Mouse (Mus musculus) heart, adult 2 months (tissue): Measurements from ENCODE around the gene Supt5.

Experiments
- CTCF ChIP-seq: fragments of 200-600 bp; IDR thresholded peaks from 2 replicates; pipeline ENCODE4 v1.8.1; 2022; ENCODE audit warnings: antibody characterized with exemption, mild to moderate bottlenecking, moderate library complexity
- POLR2A ChIP-seq: fragments of 200-500 bp; IDR thresholded peaks from 2 replicates; pipeline ENCODE4 v1.6.1; 2011; ENCODE audit warnings: mild to moderate bottlenecking, low read depth, low read length, control low read depth; ENCODE audit not compliant: insufficient read depth

DNA sequence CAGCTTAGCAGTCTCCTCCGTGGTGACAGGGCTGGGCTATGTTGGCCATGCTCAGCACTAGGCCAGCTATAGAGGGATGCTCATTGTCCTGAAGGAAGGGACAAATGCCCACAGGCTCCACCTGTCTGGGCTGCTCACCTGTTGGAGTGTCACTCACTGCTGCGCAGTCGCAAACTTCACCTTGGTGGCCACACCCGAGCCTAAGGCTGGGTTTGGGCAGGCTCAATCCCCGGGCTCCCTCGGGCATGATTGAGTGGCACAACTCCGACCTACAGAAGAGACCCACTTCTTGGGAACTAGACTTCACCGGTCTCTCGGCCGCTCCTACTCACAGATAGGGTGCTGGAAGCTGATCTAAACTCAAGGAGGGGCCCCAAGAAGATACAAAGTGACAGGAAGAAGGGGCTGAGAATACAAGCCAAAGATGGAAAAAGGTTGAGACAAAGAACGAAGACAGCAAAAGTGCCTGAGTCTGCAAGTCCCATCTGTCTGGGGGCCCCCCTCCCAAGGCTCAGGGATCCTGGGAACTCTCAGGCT, 32.5 kb upstream of the Supt5 start:
- 0 out of 2 replicates have a peak, but pooled peaks have one; percentile 30 for TF ChIP-seq POLR2A
- TF ChIP-seq CTCF, result no peak
